Mouse (Mus musculus): ENCODE results near the gene Lrrc8a.

DNA sequence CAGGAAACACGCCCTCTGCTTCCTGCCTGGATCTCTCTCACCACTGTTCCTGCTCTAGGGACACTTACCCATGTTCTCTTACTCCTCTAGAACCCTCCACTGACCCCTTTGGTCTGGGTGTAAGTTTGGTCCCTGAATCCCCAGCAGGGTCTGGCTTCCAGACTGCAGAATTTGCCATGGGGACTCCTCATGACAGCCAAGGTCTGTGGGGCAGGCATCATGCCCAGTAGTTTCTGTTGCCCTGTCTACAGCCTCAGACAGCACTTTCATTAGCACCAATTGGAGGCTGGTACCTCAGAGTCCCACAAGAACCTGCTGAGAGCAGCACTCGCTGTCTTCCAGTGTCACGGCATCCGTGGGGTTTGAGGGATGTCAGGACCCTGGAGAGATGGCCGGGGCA, 29.6 kb upstream of the Lrrc8a start:
- TF ChIP-seq CTCF (IDR thresholded peaks at IDR 0.05; ENCODE audit: control insufficient read depth, insufficient read depth, insufficient read length) (no peak), MAX (IDR thresholded peaks at IDR 0.05) (no peak), CEBPB (IDR thresholded peaks at IDR 0.05; ENCODE audit: low read depth) (no peak), FOSL1 (IDR thresholded peaks at IDR 0.05; ENCODE audit: insufficient read depth, low read length, poor library complexity, severe bottlenecking) (no peak), MYOD1 (IDR thresholded peaks at IDR 0.05; ENCODE audit: control insufficient read depth, insufficient read length, low read depth) (no peak), MYOG (IDR thresholded peaks at IDR 0.05; ENCODE audit: control insufficient read depth, extremely low read depth, insufficient read length) (no peak), USF1 (IDR thresholded peaks at IDR 0.05; ENCODE audit: low read depth) (no peak)

Measured in C2C12 (cell line).